Mouse (Mus musculus): ENCODE data around the gene Btbd9. TPM values are rescaled to one million over a fixed set of nuclear protein-coding genes. Genes with fewer than 3 reads are reported as not detected.
"Not testable (repeated sequence)": the region's sequence is repeated elsewhere in the genome, so short reads cannot be mapped to it uniquely, and the experiment has no call there.

The Btbd9 gene
- 63.1 and 63.3 TPM in 2 replicates for polyA plus RNA-seq (2014; fragmentation: Nextera tagmentation; extraction: Ambion mirVana)

DNA sequence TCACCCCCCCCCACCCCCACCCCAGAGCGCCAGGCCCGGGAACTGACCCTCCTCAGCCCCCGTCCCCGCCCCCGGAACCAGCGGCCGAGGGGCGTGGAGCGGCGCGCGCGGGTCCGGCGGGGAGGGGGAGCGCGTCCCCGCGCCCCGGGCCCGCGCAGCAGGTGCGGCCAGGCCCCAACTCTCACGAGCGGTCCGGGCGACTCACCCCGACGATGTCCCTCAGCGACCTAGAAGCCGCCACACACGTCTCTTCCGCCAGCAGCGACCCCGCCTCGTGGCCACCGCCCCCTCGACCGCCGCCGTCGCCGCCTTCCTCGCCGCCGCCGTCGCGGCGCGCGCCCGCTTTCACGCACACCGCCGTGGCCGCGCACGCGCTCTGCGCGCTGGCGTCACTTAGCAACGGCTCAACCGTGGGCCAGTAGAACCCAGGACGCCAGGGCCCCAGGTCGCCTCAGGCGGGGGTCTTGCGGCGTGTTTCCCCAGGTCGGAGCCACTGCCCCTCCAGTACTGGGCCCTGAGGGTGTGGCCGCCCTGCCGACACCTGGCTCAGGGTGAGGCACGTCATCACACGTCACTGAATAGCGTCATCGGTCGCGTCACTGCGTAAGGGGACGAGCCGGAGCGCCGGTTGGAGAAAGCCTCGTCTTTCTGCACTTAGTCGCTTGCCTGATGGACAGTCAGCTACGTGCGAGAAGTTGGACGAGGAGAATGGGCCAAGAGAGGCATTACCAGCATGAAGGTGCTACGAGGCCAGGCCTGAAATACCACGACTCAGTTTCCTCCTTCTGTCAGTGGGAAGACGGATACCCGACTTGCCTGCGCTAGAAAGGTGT, at the start of gene Btbd9:
Gene Btbd9 (minus strand): TSS at position 548 of the 833 bp plus-strand sequence.
- peak within 1 kb of the TSS; percentile 89 for H3K27ac ChIP-seq (ENCODE audit: low read length)
- H3K9ac ChIP-seq (replicated peaks; ENCODE audit: low read depth, low read length) = peak within 1 kb of the TSS; percentile 68
- 1% methylated on average over 70 of the region's 94 CpGs for WGBS
- peak within 1 kb of the TSS; percentile 73 for H3K4me3 ChIP-seq (ENCODE audit: low read depth, low read length)
- no peaks in the 10 kb centered on the region for H3K36me3 ChIP-seq (ENCODE audit: control insufficient read depth, insufficient read depth, low read length)
- peak within 1 kb of the TSS; percentile 88 for H3K4me2 ChIP-seq (replicated peaks; ENCODE audit: low read depth, low read length)
- H3K4me1 ChIP-seq (ENCODE audit: control insufficient read depth, insufficient read depth, low read length) = peaks cover 9% of the 10 kb centered on the region
- ATAC-seq (ENCODE audit: insufficient number of reproducible peaks, insufficient read depth, low FRiP score, low read depth) = peak; percentile 93
- H3K27me3 ChIP-seq (ENCODE audit: control insufficient read depth, insufficient read depth, low read length) = no peaks in the 10 kb centered on the region
- H3K9me3 ChIP-seq (ENCODE audit: control insufficient read depth, low read depth, low read length) = no peaks in the 10 kb centered on the region

GRCm38 (mm10) chr17:30624132-30624531, 47.8 kb upstream of the Btbd9 start, which contains the start of gene Dnah8:
Dnah8 (plus strand) TSS chr17:30624354.
- not testable (repeated sequence) for H3K9me3 ChIP-seq (ENCODE audit: control insufficient read depth, low read depth, low read length); ATAC-seq (ENCODE audit: insufficient number of reproducible peaks, insufficient read depth, low FRiP score, low read depth); H3K36me3 ChIP-seq (ENCODE audit: control insufficient read depth, insufficient read depth, low read length); H3K4me1 ChIP-seq (ENCODE audit: control insufficient read depth, insufficient read depth, low read length); H3K9ac ChIP-seq (replicated peaks; ENCODE audit: low read depth, low read length); H3K27ac ChIP-seq (ENCODE audit: low read length); H3K4me3 ChIP-seq (ENCODE audit: low read depth, low read length); H3K27me3 ChIP-seq (ENCODE audit: control insufficient read depth, insufficient read depth, low read length); H3K4me2 ChIP-seq (replicated peaks; ENCODE audit: low read depth, low read length)
- WGBS = no CpG with 5 or more reads among the region's 20 CpGs

GRCm38 (mm10) chr17:30623200-30623599, 46.9 kb upstream of the Btbd9 start:
- Histone ChIP-seq H3K36me3 (ENCODE audit: control insufficient read depth, insufficient read depth, low read length) (no peaks in the 10 kb centered on the region), H3K27ac (ENCODE audit: low read length) (no peak overlapping the region), H3K4me3 (ENCODE audit: low read depth, low read length) (no peak overlapping the region), H3K4me2 (replicated peaks; ENCODE audit: low read depth, low read length) (no peak overlapping the region), H3K9me3 (ENCODE audit: control insufficient read depth, low read depth, low read length) (no peaks in the 10 kb centered on the region), H3K27me3 (ENCODE audit: control insufficient read depth, insufficient read depth, low read length) (no peaks in the 10 kb centered on the region), H3K4me1 (ENCODE audit: control insufficient read depth, insufficient read depth, low read length) (no peaks in the 10 kb centered on the region), H3K9ac (replicated peaks; ENCODE audit: low read depth, low read length) (no peak overlapping the region)
- ATAC-seq (ENCODE audit: insufficient number of reproducible peaks, insufficient read depth, low FRiP score, low read depth) = no peak
- 89% methylated on average over 3 of the region's 3 CpGs for WGBS

DNA sequence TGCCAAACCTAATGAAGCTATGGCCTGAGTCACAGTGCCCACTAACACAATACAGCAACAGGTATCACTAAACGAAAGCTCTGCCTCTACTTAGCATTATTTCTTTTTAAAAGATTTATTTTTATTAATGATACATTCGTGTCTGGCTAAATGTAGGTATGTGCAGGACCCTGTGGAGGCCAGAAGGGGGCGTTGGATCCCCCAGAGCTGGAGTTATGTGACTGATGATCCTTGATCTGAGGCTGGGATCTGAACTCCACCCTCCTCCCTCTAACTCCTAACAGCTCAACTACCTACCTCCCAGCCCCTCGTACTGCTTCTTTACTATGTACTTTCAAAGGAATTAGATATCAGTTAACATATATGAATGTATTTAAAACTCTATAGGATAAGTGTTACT, 45.2 kb upstream of the Btbd9 start:
- Histone ChIP-seq H3K4me3 (ENCODE audit: low read depth, low read length) (no peak overlapping the region), H3K27ac (ENCODE audit: low read length) (no peak overlapping the region), H3K4me2 (replicated peaks; ENCODE audit: low read depth, low read length) (no peak overlapping the region), H3K4me1 (ENCODE audit: control insufficient read depth, insufficient read depth, low read length) (no peaks in the 10 kb centered on the region), H3K9ac (replicated peaks; ENCODE audit: low read depth, low read length) (no peak overlapping the region), H3K27me3 (ENCODE audit: control insufficient read depth, insufficient read depth, low read length) (no peaks in the 10 kb centered on the region), H3K9me3 (ENCODE audit: control insufficient read depth, low read depth, low read length) (no peaks in the 10 kb centered on the region), H3K36me3 (ENCODE audit: control insufficient read depth, insufficient read depth, low read length) (no peaks in the 10 kb centered on the region)
- WGBS = 77% methylated on average over 4 of the region's 4 CpGs
- no peak for ATAC-seq (ENCODE audit: insufficient number of reproducible peaks, insufficient read depth, low FRiP score, low read depth)

DNA sequence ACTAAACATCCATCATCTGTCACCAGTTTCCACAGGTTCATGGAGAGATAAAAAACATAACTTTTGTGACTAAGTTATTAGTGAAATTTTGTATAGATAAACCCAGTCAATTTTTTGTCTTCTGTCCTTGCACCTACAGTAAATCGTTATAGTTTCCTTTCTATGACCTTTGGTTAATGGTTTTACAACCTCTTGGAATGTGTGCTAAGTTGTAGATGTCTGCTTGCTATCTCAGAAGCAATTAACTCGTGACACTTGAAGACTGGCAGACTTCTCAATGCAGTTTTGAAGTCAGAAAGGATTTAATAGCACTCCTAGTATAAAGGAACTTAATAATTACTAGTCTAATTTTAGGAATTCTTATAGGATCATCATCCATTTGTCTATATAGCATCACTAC, 44.3 kb upstream of the Btbd9 start:
- no peak for ATAC-seq (ENCODE audit: insufficient number of reproducible peaks, insufficient read depth, low FRiP score, low read depth)
- Histone ChIP-seq H3K9ac (replicated peaks; ENCODE audit: low read depth, low read length) (no peak overlapping the region), H3K4me2 (replicated peaks; ENCODE audit: low read depth, low read length) (no peak overlapping the region), H3K27me3 (ENCODE audit: control insufficient read depth, insufficient read depth, low read length) (no peaks in the 10 kb centered on the region), H3K36me3 (ENCODE audit: control insufficient read depth, insufficient read depth, low read length) (no peaks in the 10 kb centered on the region), H3K4me1 (ENCODE audit: control insufficient read depth, insufficient read depth, low read length) (no peaks in the 10 kb centered on the region), H3K27ac (ENCODE audit: low read length) (no peak overlapping the region), H3K9me3 (ENCODE audit: control insufficient read depth, low read depth, low read length) (no peaks in the 10 kb centered on the region), H3K4me3 (ENCODE audit: low read depth, low read length) (no peak overlapping the region)
- WGBS = 31% methylated on average over 2 of the region's 2 CpGs

- no peak overlapping the region for H3K9ac ChIP-seq (replicated peaks; ENCODE audit: low read depth, low read length)
- H3K9me3 ChIP-seq (ENCODE audit: control insufficient read depth, low read depth, low read length) = no peaks in the 10 kb centered on the region
- H3K36me3 ChIP-seq (ENCODE audit: control insufficient read depth, insufficient read depth, low read length) = no peaks in the 10 kb centered on the region
- no peak overlapping the region for H3K27ac ChIP-seq (ENCODE audit: low read length)
- H3K4me3 ChIP-seq (ENCODE audit: low read depth, low read length) = no peak overlapping the region
- no peak overlapping the region for H3K4me2 ChIP-seq (replicated peaks; ENCODE audit: low read depth, low read length)
- H3K4me1 ChIP-seq (ENCODE audit: control insufficient read depth, insufficient read depth, low read length) = no peaks in the 10 kb centered on the region
- WGBS = 40% methylated on average over 2 of the region's 2 CpGs
- H3K27me3 ChIP-seq (ENCODE audit: control insufficient read depth, insufficient read depth, low read length) = no peaks in the 10 kb centered on the region
- no peak for ATAC-seq (ENCODE audit: insufficient number of reproducible peaks, insufficient read depth, low FRiP score, low read depth)
Measured at GRCm38 (mm10) chr17:30619153-30619552, 42.9 kb upstream of the Btbd9 start.

DNA sequence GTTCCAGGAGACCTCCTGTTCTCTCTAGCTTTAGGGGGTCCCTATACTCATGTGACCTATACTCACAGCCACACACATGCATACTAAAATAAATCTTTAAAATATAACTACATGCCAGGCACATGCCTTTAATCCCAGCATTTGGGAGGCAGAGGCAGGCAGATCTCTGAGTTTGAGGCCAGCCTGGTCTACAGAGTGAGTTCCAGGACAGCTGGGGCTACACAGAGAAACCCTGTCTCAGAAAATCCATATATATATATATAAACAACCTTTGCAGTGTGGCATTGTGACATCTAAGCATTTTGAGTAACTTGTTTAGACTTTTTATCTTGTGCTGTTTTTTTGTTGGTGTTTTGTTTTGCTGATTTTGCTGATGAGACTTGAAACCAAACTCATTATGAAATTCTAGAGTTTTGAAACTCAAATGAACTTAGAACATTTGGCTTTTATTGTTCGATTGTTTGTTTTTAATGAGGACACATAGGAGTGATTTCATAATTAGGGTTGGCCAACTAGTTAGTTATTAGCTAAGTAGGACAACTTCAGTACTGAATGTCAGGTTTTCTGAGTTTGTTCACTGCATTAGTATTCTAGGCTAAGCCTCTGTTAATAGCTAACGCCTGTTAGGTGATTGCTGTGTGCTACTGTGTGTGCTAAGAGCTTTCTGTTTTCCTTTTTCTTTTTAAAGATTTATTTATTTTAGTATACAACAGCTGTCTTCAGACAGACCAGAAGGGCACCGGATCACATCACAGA, 42.0 kb upstream of the Btbd9 start:
- no peak overlapping the region for H3K4me3 ChIP-seq (ENCODE audit: low read depth, low read length)
- no peaks in the 10 kb centered on the region for H3K36me3 ChIP-seq (ENCODE audit: control insufficient read depth, insufficient read depth, low read length)
- no peak overlapping the region for H3K27ac ChIP-seq (ENCODE audit: low read length)
- H3K9ac ChIP-seq (replicated peaks; ENCODE audit: low read depth, low read length) = no peak overlapping the region
- no peak overlapping the region for H3K4me2 ChIP-seq (replicated peaks; ENCODE audit: low read depth, low read length)
- ATAC-seq (ENCODE audit: insufficient number of reproducible peaks, insufficient read depth, low FRiP score, low read depth) = no peak
- no peaks in the 10 kb centered on the region for H3K4me1 ChIP-seq (ENCODE audit: control insufficient read depth, insufficient read depth, low read length)
- H3K27me3 ChIP-seq (ENCODE audit: control insufficient read depth, insufficient read depth, low read length) = no peaks in the 10 kb centered on the region
- WGBS = 66% methylated on average over 3 of the region's 3 CpGs
- H3K9me3 ChIP-seq (ENCODE audit: control insufficient read depth, low read depth, low read length) = no peaks in the 10 kb centered on the region

DNA sequence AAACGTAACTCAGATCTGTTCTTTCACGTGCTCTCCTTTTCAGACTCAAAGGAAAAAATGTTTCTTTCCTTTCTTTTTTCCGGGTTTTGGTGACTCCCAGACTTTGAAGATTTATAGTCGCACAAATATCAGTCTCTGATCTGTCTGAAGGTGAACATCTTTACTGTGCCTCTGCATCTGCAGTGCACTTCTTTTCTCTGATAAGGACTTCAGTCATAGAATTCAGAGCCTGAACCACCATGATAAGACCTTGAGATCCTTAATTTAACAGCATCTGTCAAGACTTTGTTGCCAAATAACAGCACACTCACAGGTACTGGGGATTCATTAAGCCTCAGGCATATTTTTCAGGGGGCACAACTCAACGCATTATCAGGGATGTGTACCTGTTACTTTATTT, 39.9 kb upstream of the Btbd9 start:
- no peak overlapping the region for H3K27ac ChIP-seq (ENCODE audit: low read length)
- H3K4me3 ChIP-seq (ENCODE audit: low read depth, low read length) = no peak overlapping the region
- H3K9me3 ChIP-seq (ENCODE audit: control insufficient read depth, low read depth, low read length) = no peaks in the 10 kb centered on the region
- H3K9ac ChIP-seq (replicated peaks; ENCODE audit: low read depth, low read length) = no peak overlapping the region
- peaks cover 3% of the 10 kb centered on the region for H3K4me1 ChIP-seq (ENCODE audit: control insufficient read depth, insufficient read depth, low read length)
- no peaks in the 10 kb centered on the region for H3K36me3 ChIP-seq (ENCODE audit: control insufficient read depth, insufficient read depth, low read length)
- 89% methylated on average over 5 of the region's 5 CpGs for WGBS
- H3K27me3 ChIP-seq (ENCODE audit: control insufficient read depth, insufficient read depth, low read length) = no peaks in the 10 kb centered on the region
- ATAC-seq (ENCODE audit: insufficient number of reproducible peaks, insufficient read depth, low FRiP score, low read depth) = no peak
- no peak overlapping the region for H3K4me2 ChIP-seq (replicated peaks; ENCODE audit: low read depth, low read length)

Data from stomach, embryonic 14.5 days (tissue).